Mouse (Mus musculus): ENCODE measurements around the gene Col23a1. TPM values are rescaled to one million over a fixed set of nuclear protein-coding genes. Genes with fewer than 3 reads are reported as not detected.

Gene Col23a1
- 4.0 and 7.7 TPM in 2 replicates for polyA plus RNA-seq (2015; fragmentation: Nextera tagmentation; extraction: Ambion mirVana)

- Histone ChIP-seq H3K27ac (ENCODE audit: low read length) (peak within 1 kb of the TSS; percentile 83), H3K4me3 (ENCODE audit: low read length) (peak within 1 kb of the TSS; percentile 82), H3K4me1 (ENCODE audit: control insufficient read depth, insufficient read depth, low read length) (0 out of 2 replicates have a peak, but pooled peaks cover 2% of the 10 kb centered on the region), H3K36me3 (ENCODE audit: control insufficient read depth, insufficient read depth) (0 out of 2 replicates have a peak, but pooled peaks cover 3% of the 10 kb centered on the region), H3K4me2 (ENCODE audit: low read depth, low read length) (peak within 1 kb of the TSS; percentile 91), H3K9ac (ENCODE audit: low read length) (peak within 1 kb of the TSS; percentile 84), H3K27me3 (ENCODE audit: control insufficient read depth, insufficient read depth, low read length) (peaks cover 8% of the 10 kb centered on the region), H3K9me3 (replicated peaks; ENCODE audit: control insufficient read depth, low read length) (no peaks in the 10 kb centered on the region)
- 1% methylated on average over 34 of the region's 38 CpGs for WGBS
- peak; percentile 94 for ATAC-seq (replicated peaks; ENCODE audit: extremely low read depth, insufficient read depth, low FRiP score)
Measured at GRCm38 (mm10) chr11:51289564-51290041, at the start of gene Col23a1. TSS of gene Col23a1 (plus strand) at chr11:51289920.

GRCm38 (mm10) chr11:51242897-51243296 is 46.8 kb upstream of the Col23a1 start:
- H3K4me2 ChIP-seq (ENCODE audit: low read depth, low read length), result no peak overlapping the region
- H3K9ac ChIP-seq (ENCODE audit: low read length), result no peak overlapping the region
- no peaks in the 10 kb centered on the region for H3K9me3 ChIP-seq (replicated peaks; ENCODE audit: control insufficient read depth, low read length)
- H3K27ac ChIP-seq (ENCODE audit: low read length), result no peak overlapping the region
- H3K36me3 ChIP-seq (ENCODE audit: control insufficient read depth, insufficient read depth), result no peaks in the 10 kb centered on the region
- H3K4me1 ChIP-seq (ENCODE audit: control insufficient read depth, insufficient read depth, low read length), result no peaks in the 10 kb centered on the region
- ATAC-seq (replicated peaks; ENCODE audit: extremely low read depth, insufficient read depth, low FRiP score), result no peak
- H3K4me3 ChIP-seq (ENCODE audit: low read length), result no peak overlapping the region
- H3K27me3 ChIP-seq (ENCODE audit: control insufficient read depth, insufficient read depth, low read length), result no peaks in the 10 kb centered on the region
- WGBS, result 75% methylated on average over 2 of the region's 2 CpGs

- Histone ChIP-seq H3K9me3 (replicated peaks; ENCODE audit: control insufficient read depth, low read length) (no peaks in the 10 kb centered on the region), H3K27ac (ENCODE audit: low read length) (no peak overlapping the region)
- 83% methylated on average over 4 of the region's 4 CpGs for WGBS
Measured at GRCm38 (mm10) chr11:51257006-51257405, 32.7 kb upstream of the Col23a1 start.

GRCm38 (mm10) chr11:51261680-51262219 is 28.0 kb upstream of the Col23a1 start, which contains the start of gene Clk4:
TSS of gene Clk4 (plus strand) at chr11:51261730.
- WGBS, result 75% methylated on average over 3 of the region's 3 CpGs
- peak within 1 kb of the TSS; percentile 84 for H3K4me2 ChIP-seq (ENCODE audit: low read depth, low read length)
- no peak for ATAC-seq (replicated peaks; ENCODE audit: extremely low read depth, insufficient read depth, low FRiP score)

More at GRCm38 (mm10) chr11:51257006-51257405, 32.7 kb upstream of the Col23a1 start:
- Histone ChIP-seq H3K4me3 (ENCODE audit: low read length) (no peak overlapping the region), H3K4me2 (ENCODE audit: low read depth, low read length) (no peak overlapping the region), H3K27me3 (ENCODE audit: control insufficient read depth, insufficient read depth, low read length) (no peaks in the 10 kb centered on the region), H3K4me1 (ENCODE audit: control insufficient read depth, insufficient read depth, low read length) (no peaks in the 10 kb centered on the region), H3K9ac (ENCODE audit: low read length) (no peak overlapping the region), H3K36me3 (ENCODE audit: control insufficient read depth, insufficient read depth) (no peaks in the 10 kb centered on the region)
- no peak for ATAC-seq (replicated peaks; ENCODE audit: extremely low read depth, insufficient read depth, low FRiP score)

GRCm38 (mm10) chr11:51262342-51263285 is 27.1 kb upstream of the Col23a1 start, which contains the start of gene BC049762:
TSS of gene BC049762 (minus strand) at chr11:51263046.
- Histone ChIP-seq H3K36me3 (ENCODE audit: control insufficient read depth, insufficient read depth) (no peaks in the 10 kb centered on the region), H3K9me3 (replicated peaks; ENCODE audit: control insufficient read depth, low read length) (no peaks in the 10 kb centered on the region), H3K4me3 (ENCODE audit: low read length) (peak within 1 kb of the TSS; percentile 83), H3K9ac (ENCODE audit: low read length) (peak within 1 kb of the TSS; percentile 96), H3K4me1 (ENCODE audit: control insufficient read depth, insufficient read depth, low read length) (peaks cover 25% of the 10 kb centered on the region), H3K4me2 (ENCODE audit: low read depth, low read length) (peak within 1 kb of the TSS; percentile 90), H3K27ac (ENCODE audit: low read length) (peak within 1 kb of the TSS; percentile 95), H3K27me3 (ENCODE audit: control insufficient read depth, insufficient read depth, low read length) (no peaks in the 10 kb centered on the region)
- 7% methylated on average over 57 of the region's 57 CpGs for WGBS
- ATAC-seq (replicated peaks; ENCODE audit: extremely low read depth, insufficient read depth, low FRiP score), result peak; percentile 99

More at GRCm38 (mm10) chr11:51261680-51262219, 28.0 kb upstream of the Col23a1 start, which contains the start of gene Clk4:
- Histone ChIP-seq H3K9me3 (replicated peaks; ENCODE audit: control insufficient read depth, low read length) (no peaks in the 10 kb centered on the region), H3K27me3 (ENCODE audit: control insufficient read depth, insufficient read depth, low read length) (no peaks in the 10 kb centered on the region), H3K9ac (ENCODE audit: low read length) (peak within 1 kb of the TSS; percentile 96), H3K27ac (ENCODE audit: low read length) (peak within 1 kb of the TSS; percentile 95), H3K36me3 (ENCODE audit: control insufficient read depth, insufficient read depth) (no peaks in the 10 kb centered on the region), H3K4me3 (ENCODE audit: low read length) (peak within 1 kb of the TSS; percentile 83), H3K4me1 (ENCODE audit: control insufficient read depth, insufficient read depth, low read length) (peaks cover 25% of the 10 kb centered on the region)

- H3K4me2 ChIP-seq (ENCODE audit: low read depth, low read length), result peak overlapping the region; percentile 90
- no peaks in the 10 kb centered on the region for H3K9me3 ChIP-seq (replicated peaks; ENCODE audit: control insufficient read depth, low read length)
- peaks cover 25% of the 10 kb centered on the region for H3K4me1 ChIP-seq (ENCODE audit: control insufficient read depth, insufficient read depth, low read length)
- H3K9ac ChIP-seq (ENCODE audit: low read length), result peak overlapping the region; percentile 96
- peak overlapping the region; percentile 95 for H3K27ac ChIP-seq (ENCODE audit: low read length)
- H3K4me3 ChIP-seq (ENCODE audit: low read length), result peak overlapping the region; percentile 83
- no peaks in the 10 kb centered on the region for H3K36me3 ChIP-seq (ENCODE audit: control insufficient read depth, insufficient read depth)
- H3K27me3 ChIP-seq (ENCODE audit: control insufficient read depth, insufficient read depth, low read length), result no peaks in the 10 kb centered on the region
- peak; percentile 62 for ATAC-seq (replicated peaks; ENCODE audit: extremely low read depth, insufficient read depth, low FRiP score)
- WGBS, result under 1% methylated on average over 50 of the region's 50 CpGs
Measured at GRCm38 (mm10) chr11:51263286-51263831, 26.4 kb upstream of the Col23a1 start.

- 5% methylated on average over 6 of the region's 6 CpGs for WGBS
- Histone ChIP-seq H3K27me3 (ENCODE audit: control insufficient read depth, insufficient read depth, low read length) (no peaks in the 10 kb centered on the region), H3K4me3 (ENCODE audit: low read length) (peak overlapping the region; percentile 83), H3K4me2 (ENCODE audit: low read depth, low read length) (peak overlapping the region; percentile 90), H3K36me3 (ENCODE audit: control insufficient read depth, insufficient read depth) (no peaks in the 10 kb centered on the region), H3K4me1 (ENCODE audit: control insufficient read depth, insufficient read depth, low read length) (peaks cover 25% of the 10 kb centered on the region), H3K9ac (ENCODE audit: low read length) (peak overlapping the region; percentile 96), H3K27ac (ENCODE audit: low read length) (peak overlapping the region; percentile 37; the same call in 1 of the 2 replicates), H3K9me3 (replicated peaks; ENCODE audit: control insufficient read depth, low read length) (no peaks in the 10 kb centered on the region)
- ATAC-seq (replicated peaks; ENCODE audit: extremely low read depth, insufficient read depth, low FRiP score), result no peak
Measured at GRCm38 (mm10) chr11:51264352-51264751, 25.4 kb upstream of the Col23a1 start.

- 48% methylated on average over 3 of the region's 3 CpGs for WGBS
- Histone ChIP-seq H3K4me1 (ENCODE audit: control insufficient read depth, insufficient read depth, low read length) (peaks cover 25% of the 10 kb centered on the region), H3K9ac (ENCODE audit: low read length) (no peak overlapping the region; the same call in 1 of the 2 replicates), H3K9me3 (replicated peaks; ENCODE audit: control insufficient read depth, low read length) (no peaks in the 10 kb centered on the region), H3K27me3 (ENCODE audit: control insufficient read depth, insufficient read depth, low read length) (no peaks in the 10 kb centered on the region), H3K4me2 (ENCODE audit: low read depth, low read length) (peak overlapping the region; percentile 90), H3K4me3 (ENCODE audit: low read length) (peak overlapping the region; percentile 83; the same call in 1 of the 2 replicates), H3K36me3 (ENCODE audit: control insufficient read depth, insufficient read depth) (peaks cover under 1% of the 10 kb centered on the region), H3K27ac (ENCODE audit: low read length) (no peak overlapping the region)
- no peak for ATAC-seq (replicated peaks; ENCODE audit: extremely low read depth, insufficient read depth, low FRiP score)
Measured at GRCm38 (mm10) chr11:51265326-51265725, 24.4 kb upstream of the Col23a1 start.
